Mouse (Mus musculus) C2C12 (cell line): ENCODE results near the gene Rpl26.

Experiments used
- CEBPB ChIP-seq: IDR thresholded peaks from one replicate; pipeline ENCODE4 v1.6.1; 2011; ENCODE audit warnings: low read depth, mild to moderate bottlenecking, control low read depth, moderate library complexity
- CTCF ChIP-seq: IDR thresholded peaks from one replicate; pipeline ENCODE4 v1.5.1; 2011; ENCODE audit not compliant: control insufficient read depth, insufficient read depth, insufficient read length
- FOSL1 ChIP-seq: IDR thresholded peaks from one replicate; pipeline ENCODE4 v1.8.0; 2011; ENCODE audit warnings: mild to moderate bottlenecking, low read length; ENCODE audit not compliant: poor library complexity, insufficient read depth, severe bottlenecking
- MAX ChIP-seq: IDR thresholded peaks from one replicate; pipeline ENCODE4 v1.6.1; 2011; ENCODE audit warnings: mild to moderate bottlenecking, control low read depth
- MYOG ChIP-seq: IDR thresholded peaks from one replicate; pipeline ENCODE4 v1.6.1; 2011; ENCODE audit not compliant: control insufficient read depth, insufficient read length; ENCODE audit errors: extremely low read depth
- USF1 ChIP-seq: IDR thresholded peaks from one replicate; pipeline ENCODE4 v1.6.1; 2011; ENCODE audit warnings: low read depth, mild to moderate bottlenecking, control low read depth, moderate library complexity

- TF ChIP-seq USF1 (no peak), CTCF (no peak), MAX (no peak), CEBPB (no peak), MYOG (no peak), FOSL1 (no peak)
Measured at GRCm38 (mm10) chr11:68900519-68901350, 648 bp upstream of the Rpl26 start.
